Mouse (Mus musculus) testis, adult 2 months (tissue): ENCODE results near the gene Olfr70. TPM values are rescaled to one million over a fixed set of nuclear protein-coding genes. Genes with fewer than 3 reads are reported as not detected.

Experiments
- H3K27ac ChIP-seq: fragments of 200-500 bp; 2 replicates; pipeline ENCODE4 v1.5.1; 2012; ENCODE audit warnings: low read depth, low read length; ENCODE audit not compliant: control insufficient read depth, insufficient read depth
- H3K27me3 ChIP-seq: fragments of 200-500 bp; 2 replicates; pipeline ENCODE4 v1.6.1; 2012; ENCODE audit warnings: mild to moderate bottlenecking, low read length, moderate library complexity; ENCODE audit not compliant: control insufficient read depth, insufficient read depth
- H3K36me3 ChIP-seq: fragments of 200-500 bp; 2 replicates; pipeline ENCODE4 v1.6.1; 2012; ENCODE audit warnings: mild to moderate bottlenecking, low read length; ENCODE audit not compliant: control insufficient read depth, insufficient read depth
- H3K4me1 ChIP-seq: fragments of 200-500 bp; 2 replicates; pipeline ENCODE4 v1.6.1; 2012; ENCODE audit warnings: low read length; ENCODE audit not compliant: control insufficient read depth, insufficient read depth
- H3K4me3 ChIP-seq: fragments of 200-500 bp; 2 replicates; pipeline ENCODE4 v1.5.1; 2012; ENCODE audit warnings: low read depth, mild to moderate bottlenecking, low read length, moderate library complexity, mixed read lengths; ENCODE audit not compliant: control insufficient read depth
- CTCF ChIP-seq: fragments of 200-500 bp; IDR thresholded peaks from 2 replicates; pipeline ENCODE4 v1.5.1; 2012; ENCODE audit warnings: low read depth, mild to moderate bottlenecking, inconsistent platforms, low read length, moderate library complexity; ENCODE audit not compliant: control insufficient read depth, insufficient read depth, insufficient replicate concordance
- POLR2A ChIP-seq: fragments of 200-500 bp; IDR thresholded peaks from 2 replicates; pipeline ENCODE4 v1.6.1; 2012; ENCODE audit warnings: low read depth, mild to moderate bottlenecking, inconsistent platforms, low read length, moderate library complexity; ENCODE audit not compliant: control insufficient read depth
- polyA plus RNA-seq: library from polyadenylated mRNA; depleted of rRNA; stranded (reverse); fragments of >200 nt; gene quantifications from 2 replicates; pipeline ENCODE4 v1.2.3, GENCODE M21; 2012

Olfr70 gene
- polyA plus RNA-seq, 1 experiment = not detected

GRCm38 (mm10) chr4:43709869-43710268 lies 9.3 kb upstream of the Olfr70 start, which contains the start of gene Olfr71:
Gene Olfr71 (minus strand): TSS chr4:43710255.
- TF ChIP-seq POLR2A (no peak), CTCF (no peak)
- Histone ChIP-seq H3K4me3 (no peak within 1 kb of the TSS), H3K4me1 (no peaks in the 10 kb centered on the region), H3K27me3 (no peaks in the 10 kb centered on the region), H3K27ac (no peak within 1 kb of the TSS), H3K36me3 (no peaks in the 10 kb centered on the region)

- Histone ChIP-seq H3K4me1 (no peaks in the 10 kb centered on the region), H3K36me3 (no peaks in the 10 kb centered on the region), H3K27ac (no peak overlapping the region), H3K4me3 (no peak overlapping the region), H3K27me3 (no peaks in the 10 kb centered on the region)
- no peak for TF ChIP-seq CTCF
- TF ChIP-seq POLR2A = no peak
Measured at GRCm38 (mm10) chr4:43705991-43706390, 5.4 kb upstream of the Olfr70 start.

- Histone ChIP-seq H3K4me3 (no peak overlapping the region), H3K4me1 (no peaks in the 10 kb centered on the region), H3K36me3 (no peaks in the 10 kb centered on the region), H3K27me3 (no peaks in the 10 kb centered on the region), H3K27ac (no peak overlapping the region)
- TF ChIP-seq CTCF (no peak), POLR2A (no peak)
Measured at GRCm38 (mm10) chr4:43703851-43704250, 3.2 kb upstream of the Olfr70 start.

GRCm38 (mm10) chr4:43703439-43703838 lies 2.8 kb upstream of the Olfr70 start:
- Histone ChIP-seq H3K4me1 (no peaks in the 10 kb centered on the region), H3K27ac (no peak overlapping the region), H3K4me3 (no peak overlapping the region), H3K36me3 (no peaks in the 10 kb centered on the region), H3K27me3 (no peaks in the 10 kb centered on the region)
- peak; percentile 86; the same call in 1 of the 2 replicates for TF ChIP-seq CTCF
- TF ChIP-seq POLR2A = no peak

- H3K4me1 ChIP-seq = no peaks in the 10 kb centered on the region
- no peak overlapping the region for H3K27ac ChIP-seq
- no peak overlapping the region for H3K4me3 ChIP-seq
- no peaks in the 10 kb centered on the region for H3K36me3 ChIP-seq
- no peak for TF ChIP-seq CTCF
- no peak for TF ChIP-seq POLR2A
- no peaks in the 10 kb centered on the region for H3K27me3 ChIP-seq
Measured at GRCm38 (mm10) chr4:43696561-43696960, 4.0 kb downstream of the Olfr70 start.

GRCm38 (mm10) chr4:43695249-43695671 lies 5.3 kb downstream of the Olfr70 start:
- TF ChIP-seq CTCF (no peak), POLR2A (no peak)
- Histone ChIP-seq H3K4me1 (no peaks in the 10 kb centered on the region), H3K27me3 (no peaks in the 10 kb centered on the region), H3K36me3 (no peaks in the 10 kb centered on the region), H3K27ac (no peak overlapping the region), H3K4me3 (no peak overlapping the region)

- Histone ChIP-seq H3K4me3 (no peak overlapping the region), H3K27me3 (no peaks in the 10 kb centered on the region), H3K36me3 (no peaks in the 10 kb centered on the region; the same call in 1 of the 2 replicates), H3K4me1 (no peaks in the 10 kb centered on the region), H3K27ac (no peak overlapping the region)
- TF ChIP-seq POLR2A (no peak), CTCF (no peak)
Measured at GRCm38 (mm10) chr4:43694439-43695248, 6.0 kb downstream of the Olfr70 start.
